Mouse (Mus musculus) hindlimb bud, embryonic 11.5 days (tissue): ENCODE results near the gene Rasd1.

Experiments
- DNase-seq: peaks from one replicate; pipeline ENCODE4 v3.0.0-alpha.2; 2012; ENCODE audit warnings: low read depth, low spot score; ENCODE audit errors: extremely low spot score

Gene Rasd1

GRCm38 (mm10) chr11:59964818-59965217 lies at the start of gene Rasd1:
Gene Rasd1, minus strand, starts transcription at chr11:59964944.
- no peak for DNase-seq

GRCm38 (mm10) chr11:60011516-60011915 lies 46.8 kb upstream of the Rasd1 start:
- no peak for DNase-seq

GRCm38 (mm10) chr11:60009451-60009850 lies 44.7 kb upstream of the Rasd1 start:
- DNase-seq: no peak

- DNase-seq: no peak
Observed at GRCm38 (mm10) chr11:60005866-60006265, 41.1 kb upstream of the Rasd1 start.

DNA sequence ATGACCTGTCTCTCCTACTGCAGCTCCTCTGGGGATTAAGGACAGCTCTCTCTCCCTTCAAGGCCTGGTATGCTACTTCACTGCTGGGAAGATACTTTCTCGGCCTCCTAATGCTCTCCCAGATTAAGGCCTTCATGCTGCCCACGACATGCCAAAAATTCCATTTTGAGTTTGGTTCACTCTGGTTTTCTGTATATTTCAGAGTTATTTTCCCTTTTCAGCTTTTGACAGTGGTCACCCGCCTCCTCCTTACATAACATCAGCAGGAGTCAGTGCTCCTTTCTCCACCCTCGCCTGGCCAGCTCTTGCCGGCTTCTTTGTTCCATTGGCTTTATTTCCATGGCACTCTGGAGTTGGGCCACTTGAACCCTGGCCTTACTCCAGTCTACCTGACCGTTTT lies 40.0 kb upstream of the Rasd1 start:
- DNase-seq: no peak

GRCm38 (mm10) chr11:60003811-60004210 lies 39.1 kb upstream of the Rasd1 start:
- no peak for DNase-seq

DNA sequence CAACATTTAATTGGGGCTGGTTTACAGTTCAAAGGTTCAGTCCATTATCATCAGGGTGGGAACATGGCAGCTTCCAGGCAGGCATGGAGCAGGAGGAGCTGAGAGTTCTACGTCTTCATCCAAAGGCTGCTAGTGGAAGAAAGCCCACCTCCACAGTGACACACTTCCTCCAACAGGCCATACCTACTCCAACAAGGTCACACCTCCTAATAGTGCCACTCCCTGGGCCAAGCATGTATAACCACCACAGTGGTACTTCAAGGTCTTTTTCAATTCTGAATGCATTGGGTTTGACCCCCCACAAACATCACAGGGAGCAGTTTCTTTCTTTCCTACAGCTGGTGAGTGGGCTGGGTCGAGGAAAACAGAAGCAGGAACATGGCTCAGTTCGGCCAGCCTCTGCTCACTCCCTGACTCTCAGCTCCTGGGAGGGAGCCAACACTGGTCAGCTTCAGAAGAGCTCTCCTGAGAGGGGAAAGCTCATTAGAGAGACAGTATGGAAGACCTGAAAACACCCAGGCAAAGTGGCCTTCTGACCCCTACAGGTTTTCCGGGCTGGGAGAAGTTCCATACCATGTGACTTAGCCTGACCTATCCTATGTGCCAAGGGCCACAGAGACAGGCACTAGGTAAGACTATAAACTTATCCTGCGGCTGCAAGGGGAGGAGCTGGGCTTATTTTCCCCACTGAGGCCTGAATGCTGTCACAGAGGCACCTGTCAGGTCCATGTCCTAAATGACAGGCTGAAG lies 36.7 kb upstream of the Rasd1 start:
- DNase-seq: no peak

GRCm38 (mm10) chr11:59994318-59994717 lies 29.6 kb upstream of the Rasd1 start:
- DNase-seq: no peak

GRCm38 (mm10) chr11:59991365-59991764 lies 26.6 kb upstream of the Rasd1 start:
- no peak for DNase-seq

DNA sequence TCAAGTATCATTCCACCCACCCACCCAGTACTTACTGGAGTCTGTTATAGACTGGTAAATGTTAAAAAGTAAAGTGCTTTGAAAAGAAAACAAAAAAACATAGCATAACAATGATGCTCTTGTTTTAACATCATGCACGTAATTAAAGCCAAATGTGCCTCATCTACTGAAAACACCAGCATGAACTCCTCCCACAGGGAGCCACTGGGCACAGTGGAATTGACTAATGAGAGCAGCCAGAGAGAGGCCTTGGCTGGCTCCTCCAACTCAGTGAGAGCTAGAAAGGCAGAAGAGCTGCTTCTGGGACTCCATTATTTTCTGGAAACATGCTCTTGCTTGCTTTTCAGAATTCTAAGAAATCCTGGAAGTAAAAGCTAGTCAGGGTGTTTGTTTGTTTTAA lies 24.7 kb upstream of the Rasd1 start:
- no peak for DNase-seq

GRCm38 (mm10) chr11:59977831-59978230 lies 13.1 kb upstream of the Rasd1 start:
- DNase-seq: no peak

GRCm38 (mm10) chr11:59975241-59975640 lies 10.5 kb upstream of the Rasd1 start:
- no peak for DNase-seq

DNA sequence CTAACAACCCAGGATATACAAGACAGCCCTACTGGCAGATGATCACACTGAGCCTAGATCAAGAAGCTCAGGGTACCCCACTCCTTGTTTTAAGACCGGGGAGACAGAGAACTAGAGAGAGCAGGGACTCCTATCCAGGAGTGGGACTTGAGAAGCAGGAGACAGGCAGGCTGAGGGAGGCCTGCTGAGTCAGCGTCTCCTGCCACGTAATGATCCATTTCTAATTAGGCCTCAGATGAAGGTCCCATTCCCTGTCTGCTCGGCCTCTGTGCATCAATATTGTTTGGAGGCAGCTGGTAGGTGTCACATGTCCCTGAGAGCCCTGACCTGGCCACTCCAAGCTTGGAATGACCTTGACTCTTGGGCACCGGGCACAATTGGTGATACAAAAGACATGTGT lies 8.6 kb upstream of the Rasd1 start:
- DNase-seq: no peak

DNA sequence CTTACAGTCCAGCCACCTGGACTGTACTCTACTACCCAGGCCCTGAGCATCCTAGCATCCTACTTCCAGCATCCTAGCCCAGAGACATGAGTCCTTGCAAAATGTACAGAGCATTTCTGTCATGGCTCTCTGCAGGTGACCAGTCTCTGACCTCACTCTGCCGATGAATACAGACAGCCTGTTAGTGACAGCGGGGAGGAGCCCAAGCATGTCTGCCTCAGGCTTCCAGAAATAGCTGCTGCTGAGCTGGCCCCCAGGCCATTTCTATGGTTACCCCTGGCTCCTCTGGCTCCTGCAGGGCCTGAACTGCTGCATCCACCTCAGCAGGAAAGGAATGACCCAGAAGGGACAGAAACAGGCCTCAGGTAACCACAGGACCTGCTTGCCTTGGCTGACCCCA lies 6.9 kb upstream of the Rasd1 start:
- DNase-seq: no peak

- no peak for DNase-seq
Observed at GRCm38 (mm10) chr11:59970780-59971179, 6.0 kb upstream of the Rasd1 start.

GRCm38 (mm10) chr11:59967765-59968164 lies 3.0 kb upstream of the Rasd1 start:
- no peak for DNase-seq

DNA sequence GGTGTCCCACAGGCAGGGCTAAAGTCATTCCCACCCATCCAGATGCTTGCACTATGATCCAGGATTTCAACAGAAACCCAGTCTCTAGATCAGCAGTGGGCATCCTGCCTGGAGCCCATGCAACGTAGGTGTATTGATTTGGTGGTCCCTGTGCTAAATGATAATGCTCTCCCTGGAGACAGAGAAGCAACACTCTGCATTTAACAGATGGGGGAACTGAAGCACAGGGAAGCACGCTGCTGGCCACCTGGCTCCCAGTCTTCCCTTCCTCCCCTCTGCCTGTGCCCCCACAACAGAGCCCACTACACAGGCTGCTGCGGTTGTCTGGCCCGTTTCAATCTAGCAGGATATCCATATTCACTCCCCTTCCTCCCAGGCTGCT lies 1.3 kb upstream of the Rasd1 start:
- DNase-seq: no peak

DNA sequence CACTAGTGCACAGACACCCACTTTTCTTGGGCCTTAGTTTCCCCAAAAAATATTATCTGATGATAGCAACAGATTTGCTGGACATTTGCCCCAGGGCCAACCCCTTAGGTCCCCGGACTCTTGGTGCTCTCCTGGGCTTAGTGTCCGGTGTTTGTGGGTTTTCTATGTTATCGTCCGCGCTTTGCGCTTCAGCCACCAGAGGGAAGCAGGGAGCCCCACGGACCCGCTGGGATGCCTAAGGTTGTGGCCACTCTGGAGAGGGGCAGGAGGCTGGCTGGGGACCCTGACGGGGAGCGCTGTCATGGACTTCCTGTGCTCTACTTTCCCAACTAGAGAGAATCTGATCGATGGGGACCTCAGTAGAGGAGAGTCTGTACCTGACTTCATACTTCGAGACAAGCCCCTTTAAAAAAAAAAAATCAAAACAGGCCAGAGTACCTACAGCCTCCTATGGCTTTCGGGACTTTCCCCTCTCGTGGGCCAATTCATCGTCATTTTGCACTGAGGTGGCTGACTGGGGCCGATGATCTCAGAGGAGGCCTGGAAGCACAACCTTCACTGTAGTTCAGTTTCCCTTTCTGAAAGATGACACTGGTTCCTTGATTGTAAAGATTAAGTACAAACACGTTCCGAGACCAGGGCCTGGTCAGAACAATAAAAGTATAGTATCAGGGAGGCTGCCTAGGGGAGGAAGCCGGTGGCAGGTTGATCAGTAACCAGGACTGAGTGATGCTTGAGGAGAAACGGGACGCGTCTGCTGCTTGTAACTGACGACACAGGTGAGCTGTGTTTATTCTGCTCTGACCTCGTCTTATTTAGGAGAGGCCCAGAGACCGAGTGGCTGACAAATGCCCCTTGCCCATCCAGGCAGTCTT lies 720 bp upstream of the Rasd1 start:
- DNase-seq: no peak

DNA sequence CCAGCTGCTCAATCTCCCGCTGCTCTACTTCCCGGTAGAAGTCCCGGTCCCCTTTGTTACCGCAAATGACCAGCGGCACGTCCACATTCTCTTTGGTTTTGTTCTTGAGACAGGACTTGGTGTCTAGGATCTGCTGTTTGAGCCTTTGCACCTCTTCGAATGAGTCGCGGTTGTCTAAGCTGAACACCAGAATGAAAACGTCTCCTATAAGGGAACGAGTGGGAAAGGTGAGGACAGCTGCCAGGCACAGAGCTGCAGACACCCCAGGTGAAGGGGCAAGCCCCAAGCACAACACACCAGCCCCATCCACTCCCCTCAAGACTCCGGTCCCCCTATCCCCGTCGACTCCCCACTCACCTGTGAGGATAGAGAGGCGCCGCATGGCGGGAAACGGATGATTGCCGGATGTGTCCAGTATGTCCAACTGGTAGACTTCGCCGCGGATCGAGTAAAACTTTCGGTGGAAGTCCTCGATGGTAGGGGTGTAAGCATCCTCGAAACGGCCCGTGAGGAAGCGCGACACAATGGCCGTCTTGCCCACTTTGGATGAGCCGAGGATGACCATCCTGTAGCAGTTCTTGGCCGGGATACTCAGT lies 483 bp downstream of the Rasd1 start:
- DNase-seq: no peak

- no peak for DNase-seq
Observed at GRCm38 (mm10) chr11:59963364-59964162, 1.2 kb downstream of the Rasd1 start.

- DNase-seq: no peak
Observed at GRCm38 (mm10) chr11:59962590-59962989, 2.2 kb downstream of the Rasd1 start.
